Mouse (Mus musculus) intestine, postnatal 0 days (tissue): ENCODE data around the gene Dscam. TPM values are rescaled to one million over a fixed set of nuclear protein-coding genes. Genes with fewer than 3 reads are reported as not detected.

Experiments
- ATAC-seq: fragments of 200-750 bp; cut with Nextera tagmentation; 2 replicates; pipeline ENCODE4 v1.8.0; 2017; ENCODE audit warnings: mild to moderate bottlenecking, moderate TSS enrichment, moderate library complexity
- H3K27ac ChIP-seq: fragments of 300-500 bp; sonication (generic); 2 replicates; pipeline ENCODE4 v1.5.1; 2014; ENCODE audit warnings: mild to moderate bottlenecking, low read depth, low read length, moderate library complexity
- H3K27me3 ChIP-seq: fragments of 300-500 bp; sonication (generic); replicated peaks from 2 replicates; pipeline ENCODE4 v1.6.1; 2014; ENCODE audit warnings: low read length, mixed read lengths; ENCODE audit not compliant: control insufficient read depth, insufficient read depth
- H3K36me3 ChIP-seq: fragments of 300-500 bp; sonication (generic); 2 replicates; pipeline ENCODE4 v1.6.1; 2014; ENCODE audit warnings: mild to moderate bottlenecking, moderate library complexity; ENCODE audit not compliant: control insufficient read depth, insufficient read depth
- H3K4me1 ChIP-seq: fragments of 300-500 bp; sonication (generic); replicated peaks from 2 replicates; pipeline ENCODE4 v1.6.1; 2014; ENCODE audit warnings: antibody characterized with exemption, low read length, mixed read lengths; ENCODE audit not compliant: control insufficient read depth, insufficient read depth
- H3K4me2 ChIP-seq: fragments of 300-500 bp; sonication (generic); replicated peaks from 2 replicates; pipeline ENCODE4 v1.6.1; 2014; ENCODE audit warnings: low read depth, mild to moderate bottlenecking, moderate library complexity
- H3K4me3 ChIP-seq: fragments of 300-500 bp; sonication (generic); 2 replicates; pipeline ENCODE4 v1.5.1; 2014; ENCODE audit warnings: low read depth, low read length
- H3K9ac ChIP-seq: fragments of 300-500 bp; sonication (generic); 2 replicates; pipeline ENCODE4 v1.6.1; 2014; ENCODE audit warnings: mild to moderate bottlenecking, low read depth, low read length
- H3K9me3 ChIP-seq: fragments of 300-500 bp; sonication (generic); 2 replicates; pipeline ENCODE4 v1.6.1; 2016; ENCODE audit warnings: mixed run types; ENCODE audit not compliant: control insufficient read depth
- CTCF ChIP-seq: sonication (generic); IDR thresholded peaks from 2 replicates; pipeline ENCODE4 v1.5.1; 2016; ENCODE audit warnings: low read depth, mild to moderate bottlenecking, control low read depth, antibody characterized with exemption, moderate library complexity
- WGBS: fragments of 180-500 bp; shearing (Covaris S2); extraction: QIAGEN DNeasy Blood & Tissue Kit; methylation state at CpG from one replicate; pipeline ENCODE4 v1.1.7; 2014; 5-methylcytosine and 5-hydroxymethylcytosine counted together
- polyA plus RNA-seq: library from polyadenylated mRNA; unstranded; fragments of >200 nt; fragmentation: Nextera tagmentation; extraction: Ambion mirVana; gene quantifications from 2 replicates; pipeline ENCODE4 v1.2.1, GENCODE M21; 2015

Gene Dscam
- polyA plus RNA-seq, 1 experiment from 2014 or later = 0.25 TPM

GRCm38 (mm10) chr16:96923941-96924340, 246.6 kb downstream of the Dscam start:
- Histone ChIP-seq H3K27ac (no peak overlapping the region), H3K4me3 (no peak overlapping the region), H3K4me2 (no peak overlapping the region), H3K4me1 (no peaks in the 10 kb centered on the region), H3K9ac (no peak overlapping the region), H3K9me3 (no peaks in the 10 kb centered on the region), H3K27me3 (no peaks in the 10 kb centered on the region), H3K36me3 (no peaks in the 10 kb centered on the region)
- 81% methylated on average over 4 of the region's 4 CpGs for WGBS
- TF ChIP-seq CTCF = no peak
- ATAC-seq = no peak

DNA sequence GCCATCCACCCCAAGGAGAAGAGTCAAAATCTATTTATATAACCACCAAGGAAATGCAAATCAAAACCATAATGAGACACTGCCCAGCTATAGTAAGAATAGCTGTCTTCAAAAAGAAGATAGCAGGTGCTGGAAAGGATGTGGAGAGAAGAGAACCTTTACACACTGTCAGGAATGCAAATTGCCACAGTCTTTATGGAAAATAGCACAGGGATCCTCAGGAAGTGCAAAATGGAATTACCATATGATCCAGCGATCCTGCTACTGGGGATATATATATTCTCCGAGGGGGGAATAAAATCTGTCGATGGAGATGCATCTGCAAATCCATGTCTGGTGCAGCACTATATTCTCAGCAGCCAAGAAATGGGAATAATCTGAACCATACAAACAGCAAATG, 256.1 kb downstream of the Dscam start:
- Histone ChIP-seq H3K9me3 (no peaks in the 10 kb centered on the region), H3K36me3 (no peaks in the 10 kb centered on the region), H3K4me2 (no peak overlapping the region), H3K27ac (no peak overlapping the region), H3K4me1 (no peaks in the 10 kb centered on the region), H3K27me3 (no peaks in the 10 kb centered on the region), H3K4me3 (no peak overlapping the region), H3K9ac (no peak overlapping the region)
- TF ChIP-seq CTCF = no peak
- WGBS = 94% methylated on average over 3 of the region's 3 CpGs
- ATAC-seq = no peak

- Histone ChIP-seq H3K27ac (no peak overlapping the region), H3K4me2 (no peak overlapping the region), H3K4me3 (no peak overlapping the region), H3K9me3 (no peaks in the 10 kb centered on the region), H3K9ac (no peak overlapping the region), H3K27me3 (no peaks in the 10 kb centered on the region), H3K4me1 (no peaks in the 10 kb centered on the region), H3K36me3 (no peaks in the 10 kb centered on the region)
- ATAC-seq = no peak
- TF ChIP-seq CTCF = no peak
- 80% methylated on average over 7 of the region's 7 CpGs for WGBS
These were observed 257.7 kb downstream of the Dscam start for GRCm38 (mm10) chr16:96912836-96913235.

- ATAC-seq = no peak
- Histone ChIP-seq H3K4me1 (no peaks in the 10 kb centered on the region), H3K9me3 (no peaks in the 10 kb centered on the region), H3K27me3 (no peaks in the 10 kb centered on the region), H3K36me3 (no peaks in the 10 kb centered on the region), H3K9ac (no peak overlapping the region), H3K27ac (no peak overlapping the region), H3K4me2 (no peak overlapping the region), H3K4me3 (no peak overlapping the region)
- no peak for TF ChIP-seq CTCF
- WGBS = 89% methylated on average over 2 of the region's 2 CpGs
These were observed 258.4 kb downstream of the Dscam start for GRCm38 (mm10) chr16:96912103-96912502.

GRCm38 (mm10) chr16:96910405-96911164, 260.0 kb downstream of the Dscam start:
- Histone ChIP-seq H3K27me3 (no peaks in the 10 kb centered on the region), H3K36me3 (no peaks in the 10 kb centered on the region), H3K4me2 (no peak overlapping the region), H3K27ac (no peak overlapping the region), H3K9me3 (no peaks in the 10 kb centered on the region), H3K4me1 (no peaks in the 10 kb centered on the region), H3K4me3 (no peak overlapping the region), H3K9ac (no peak overlapping the region)
- TF ChIP-seq CTCF = no peak
- ATAC-seq = no peak
- 65% methylated on average over 4 of the region's 4 CpGs for WGBS

DNA sequence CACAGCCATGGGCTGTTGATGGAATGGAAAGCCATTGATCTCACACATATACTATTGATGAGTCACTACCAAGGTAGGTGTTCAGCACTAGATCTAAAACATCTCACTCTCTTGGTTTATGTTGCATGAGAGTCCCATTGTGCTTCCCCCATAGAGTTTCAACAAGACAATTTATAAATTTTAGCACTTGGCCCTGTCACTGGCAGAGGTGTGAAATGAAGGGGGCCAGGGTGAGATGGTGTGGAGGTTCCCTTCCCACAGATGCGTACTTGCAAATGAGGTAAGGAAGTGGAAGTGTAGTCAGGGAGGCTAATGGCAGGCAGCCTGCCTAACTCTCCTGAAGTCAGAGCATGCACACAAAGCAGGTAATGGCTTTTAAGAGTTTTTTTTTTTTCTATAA, 262.7 kb downstream of the Dscam start:
- TF ChIP-seq CTCF = no peak
- no peaks in the 10 kb centered on the region for H3K4me1 ChIP-seq
- 83% methylated on average over 1 of the region's 1 CpGs for whole genome bisulfite sequencing

More for the DNA sequence above, 262.7 kb downstream of the Dscam start:
- Histone ChIP-seq H3K4me3 (no peak overlapping the region), H3K9ac (no peak overlapping the region), H3K27me3 (no peaks in the 10 kb centered on the region), H3K36me3 (no peaks in the 10 kb centered on the region), H3K9me3 (no peaks in the 10 kb centered on the region), H3K4me2 (no peak overlapping the region), H3K27ac (no peak overlapping the region)
- ATAC-seq = no peak
